Mouse (Mus musculus) heart, postnatal 25 days (tissue): ENCODE data around the gene Pth1r. TPM values are rescaled to one million over a fixed set of nuclear protein-coding genes. Genes with fewer than 3 reads are reported as not detected.

Source experiments
- DNase-seq: peaks from one replicate; pipeline ENCODE4 v3.0.0; 2022; ENCODE audit warnings: low spot score
- intact Hi-C: fragments of 180-260 bp; cut with DNase I; formaldehyde crosslinking; loops from one replicate; pipeline ENCODE4 v1.15.1; 2025
- total RNA-seq, 2 experiments: library from RNA; stranded (reverse); gene quantifications; 2 replicates each; pipeline ENCODE4 v1.2.3; 2021

The Pth1r gene
- total RNA-seq, 2 experiments from 2014 or later, result 7.6 to 7.9 TPM

DNA sequence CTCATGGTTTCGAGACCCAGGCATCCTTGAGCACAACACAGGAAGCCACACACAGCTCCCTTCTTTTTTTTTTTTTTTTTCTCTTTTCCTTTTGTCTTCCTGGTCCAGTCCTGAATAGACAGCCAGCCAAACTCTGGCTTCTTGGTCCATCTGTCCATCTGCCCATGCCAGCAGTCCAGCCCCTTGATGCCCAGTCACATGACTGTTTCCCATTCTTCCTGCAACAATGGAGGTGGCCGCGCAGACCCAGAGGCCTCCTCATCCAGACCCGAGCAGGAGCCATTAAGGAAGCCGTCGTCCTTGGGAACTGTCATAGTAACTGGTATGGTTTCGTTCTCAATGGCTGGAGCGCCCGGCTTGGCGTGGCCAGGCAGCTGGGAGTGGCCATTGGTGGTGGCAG, 24.9 kb downstream of the Pth1r start:
- no peak for DNase-seq
- intact Hi-C loops, result no loop called here

DNA sequence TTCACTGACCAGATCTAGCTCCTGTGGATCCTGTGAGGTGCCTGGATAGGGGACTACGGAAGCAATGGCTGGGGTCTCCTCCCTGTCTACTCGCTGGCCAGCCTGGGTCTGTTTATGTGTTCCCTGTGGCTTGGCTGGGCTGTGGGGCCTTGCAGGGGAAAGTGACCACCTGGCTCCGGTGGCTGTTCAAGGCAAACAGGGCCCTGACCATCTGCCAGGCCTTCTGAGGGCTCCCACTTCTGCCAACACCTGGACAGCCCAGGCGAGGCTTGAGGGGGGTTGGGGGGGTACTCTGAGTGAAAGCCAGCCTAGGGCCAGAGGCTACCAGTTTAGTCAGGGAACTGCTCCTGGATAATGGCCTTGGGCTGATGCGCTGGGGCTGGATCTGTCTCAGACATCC, 27.0 kb downstream of the Pth1r start:
- intact Hi-C loops, result no loop called here

GRCm38 (mm10) chr9:110718810-110719209, 28.1 kb downstream of the Pth1r start:
- intact Hi-C loops, result no loop called here
- no peak for DNase-seq

More for the DNA sequence above, 27.0 kb downstream of the Pth1r start:
- no peak for DNase-seq

DNA sequence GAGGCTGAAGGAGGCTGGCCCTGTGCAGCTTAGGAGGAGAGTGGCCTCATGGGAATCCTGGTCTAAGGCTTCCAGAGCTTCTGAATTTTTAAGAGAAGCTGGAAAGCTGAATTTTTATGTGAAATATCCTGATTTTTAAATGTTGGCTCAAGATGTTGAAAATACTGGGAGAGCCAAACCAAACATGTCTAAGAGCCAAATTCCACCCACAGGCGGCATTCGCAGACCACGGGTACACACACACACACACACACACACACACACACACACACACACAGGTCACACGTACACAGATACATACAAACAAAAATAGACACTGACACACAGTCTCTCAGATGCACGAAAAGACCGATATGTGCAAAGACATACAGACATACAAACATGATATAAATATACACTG, 28.9 kb downstream of the Pth1r start:
- DNase-seq, result no peak
- intact Hi-C loops, result no loop called here

GRCm38 (mm10) chr9:110716775-110717174, 30.2 kb downstream of the Pth1r start:
- no peak for DNase-seq

GRCm38 (mm10) chr9:110715426-110715825, 31.5 kb downstream of the Pth1r start:
- intact Hi-C loops, result no loop called here
- DNase-seq, result no peak

More at GRCm38 (mm10) chr9:110716775-110717174, 30.2 kb downstream of the Pth1r start:
- intact Hi-C loops, result loop anchor here (1.0 to 2.0 kb wide), 3 partner anchors 43 to 154 kb away; no protein-coding TSS in a partner anchor

- intact Hi-C loops, result no loop called here
- no peak for DNase-seq
These were observed 33.6 kb downstream of the Pth1r start for GRCm38 (mm10) chr9:110713389-110713788.

GRCm38 (mm10) chr9:110712545-110712944, 34.4 kb downstream of the Pth1r start:
- intact Hi-C loops, result no loop called here
- no peak for DNase-seq

GRCm38 (mm10) chr9:110711996-110712395, 34.9 kb downstream of the Pth1r start:
- no peak for DNase-seq
- intact Hi-C loops, result no loop called here

DNA sequence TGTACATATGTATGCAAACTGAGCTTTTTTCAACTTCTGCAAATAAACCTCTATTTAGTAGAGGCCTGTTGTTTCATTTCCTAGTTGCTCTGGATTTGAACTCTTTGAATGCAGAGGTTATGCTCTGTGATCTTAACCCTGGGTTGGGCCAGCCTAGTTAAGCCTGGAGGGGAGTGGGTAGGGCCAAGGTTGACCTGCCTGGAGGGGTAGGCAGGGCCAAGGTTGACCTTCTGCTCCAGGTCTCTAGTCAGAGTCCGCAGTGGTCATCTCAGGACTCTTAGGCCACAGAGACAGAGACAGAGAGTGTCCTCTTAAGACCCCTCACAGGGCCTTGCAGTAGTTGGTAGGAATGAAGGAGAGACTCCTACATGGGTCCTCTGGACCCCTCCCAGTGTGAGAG, 35.4 kb downstream of the Pth1r start:
- no peak for DNase-seq
- intact Hi-C loops, result no loop called here

DNA sequence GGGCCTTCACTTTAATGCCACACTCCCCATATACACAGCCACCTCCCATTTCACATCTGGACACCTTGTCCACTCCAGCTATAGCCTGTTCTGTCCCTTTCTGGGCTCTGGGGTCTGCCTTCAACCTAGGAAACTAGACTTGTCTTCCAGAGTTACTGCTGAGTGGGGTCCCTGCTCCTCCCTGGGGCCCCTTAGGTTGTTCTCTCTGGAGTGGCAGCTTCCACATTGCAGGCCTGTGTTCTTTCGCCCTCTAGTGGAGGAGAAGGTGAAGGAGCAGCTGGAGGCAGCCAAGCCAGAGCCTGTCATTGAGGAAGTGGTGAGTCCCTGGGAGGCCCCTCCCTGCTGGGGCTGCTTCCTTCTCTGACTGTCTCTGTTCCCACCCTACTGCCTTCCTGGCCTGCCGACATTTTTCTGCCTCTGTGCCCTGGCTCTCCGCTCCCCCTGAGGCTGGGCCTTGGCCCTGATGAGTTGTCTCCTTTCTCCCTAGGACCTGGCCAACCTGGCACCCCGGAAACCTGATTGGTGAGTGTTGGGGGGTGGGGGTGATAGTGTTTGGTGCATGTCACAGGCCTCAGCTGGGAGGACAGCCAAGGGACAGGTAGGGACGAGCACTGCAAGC, 37.2 kb downstream of the Pth1r start:
- intact Hi-C loops, result loop anchor here (1.0 to 5.0 kb wide), 4 partner anchors 37 to 297 kb away; no protein-coding TSS in a partner anchor
- peak; percentile 76 for DNase-seq

- intact Hi-C loops, result loop anchor here (5.0 kb wide), 1 partner anchor 294 kb away; no protein-coding TSS in a partner anchor
- DNase-seq, result no peak
These were observed 40.2 kb downstream of the Pth1r start for GRCm38 (mm10) chr9:110706784-110707183.

- intact Hi-C loops, result no loop called here
- DNase-seq, result no peak
These were observed 43.0 kb downstream of the Pth1r start for GRCm38 (mm10) chr9:110703951-110704350.

DNA sequence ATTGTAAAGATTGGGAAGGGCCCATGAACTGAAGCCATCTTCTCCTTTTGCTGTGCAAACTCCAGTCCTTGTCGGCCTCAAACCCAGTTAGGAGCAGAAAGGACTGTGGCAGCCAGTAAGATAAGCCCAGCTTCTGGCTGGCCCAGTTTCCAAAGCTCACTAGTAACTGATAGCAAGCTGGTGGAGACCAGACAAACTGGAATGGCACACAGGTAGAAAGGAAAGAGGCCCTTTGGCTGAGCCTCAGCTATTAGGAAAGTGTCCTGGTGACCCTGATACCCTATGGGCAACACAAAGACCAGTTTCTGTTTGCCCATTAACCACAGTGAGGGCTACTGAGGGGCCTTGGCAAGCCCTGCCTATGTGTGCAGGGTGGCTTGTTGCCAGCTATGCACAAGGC, 44.1 kb downstream of the Pth1r start:
- intact Hi-C loops, result no loop called here
- no peak for DNase-seq

DNA sequence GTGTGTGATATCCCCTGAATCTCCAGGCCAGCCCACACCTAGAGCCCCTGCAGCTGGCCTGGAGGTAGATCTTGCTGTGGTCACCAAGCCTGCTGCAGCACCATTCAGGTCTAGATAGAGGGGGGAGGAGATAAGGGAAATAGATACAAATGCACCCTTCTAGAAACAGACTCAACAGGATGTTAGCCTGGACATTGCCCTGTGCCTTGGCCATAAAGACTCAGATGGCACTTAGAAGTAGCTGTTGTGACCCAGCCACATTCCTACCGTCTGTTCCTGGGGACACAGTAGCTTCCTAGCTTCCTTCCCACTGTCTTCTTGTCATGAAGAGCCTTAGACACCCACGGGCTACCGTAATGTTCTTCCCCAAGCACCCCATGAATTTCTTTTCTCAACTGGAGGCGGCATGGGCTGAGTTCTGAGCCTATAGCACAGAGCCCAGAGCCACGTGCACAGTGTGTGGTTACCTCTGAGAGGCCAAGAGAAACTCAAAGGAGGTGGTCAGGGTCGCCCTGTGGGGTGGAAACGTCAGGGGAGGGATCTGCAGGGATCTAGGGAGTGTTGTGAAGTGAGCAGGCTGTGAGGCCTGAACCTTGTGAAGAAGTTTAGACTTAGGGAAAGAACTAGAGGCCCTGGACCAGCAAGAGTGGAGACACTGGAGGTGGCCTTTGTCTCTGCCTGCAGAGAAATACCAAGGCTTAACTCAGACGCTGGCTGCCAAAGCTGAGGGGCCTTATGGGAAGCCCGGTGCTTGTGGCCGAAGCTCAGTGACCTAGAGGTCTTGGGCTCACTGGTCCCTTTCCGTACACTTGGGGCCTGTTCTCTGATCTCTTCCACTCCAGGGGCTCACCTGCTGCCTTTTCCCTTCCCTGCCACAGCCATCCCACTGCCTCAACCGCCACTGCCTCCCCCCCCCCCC, 45.6 kb downstream of the Pth1r start:
- intact Hi-C loops, result no loop called here

GRCm38 (mm10) chr9:110699574-110699973, 47.4 kb downstream of the Pth1r start:
- intact Hi-C loops, result no loop called here
- DNase-seq, result no peak

More for the DNA sequence above, 45.6 kb downstream of the Pth1r start:
- DNase-seq, result no peak

DNA sequence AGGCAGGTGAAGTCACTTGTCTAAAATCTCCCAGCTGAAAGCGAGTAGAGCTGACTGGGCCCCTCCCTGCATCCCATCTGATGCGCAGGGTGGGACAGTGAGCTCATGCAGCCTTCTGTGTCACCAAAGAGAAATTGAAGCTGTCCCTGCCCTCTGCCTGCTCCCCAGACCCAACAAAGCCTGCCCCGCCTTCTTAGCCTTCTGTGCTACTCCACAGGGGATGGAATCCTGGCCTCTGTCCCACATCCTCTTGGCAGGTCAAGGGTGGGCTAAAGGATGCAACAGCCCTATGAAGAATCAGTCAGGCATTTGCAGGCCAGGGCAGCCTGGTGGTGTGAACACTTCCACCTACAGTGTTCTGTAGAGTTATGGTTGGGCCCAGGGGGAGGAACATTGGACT, 49.5 kb downstream of the Pth1r start:
- no peak for DNase-seq
- intact Hi-C loops, result no loop called here

DNA sequence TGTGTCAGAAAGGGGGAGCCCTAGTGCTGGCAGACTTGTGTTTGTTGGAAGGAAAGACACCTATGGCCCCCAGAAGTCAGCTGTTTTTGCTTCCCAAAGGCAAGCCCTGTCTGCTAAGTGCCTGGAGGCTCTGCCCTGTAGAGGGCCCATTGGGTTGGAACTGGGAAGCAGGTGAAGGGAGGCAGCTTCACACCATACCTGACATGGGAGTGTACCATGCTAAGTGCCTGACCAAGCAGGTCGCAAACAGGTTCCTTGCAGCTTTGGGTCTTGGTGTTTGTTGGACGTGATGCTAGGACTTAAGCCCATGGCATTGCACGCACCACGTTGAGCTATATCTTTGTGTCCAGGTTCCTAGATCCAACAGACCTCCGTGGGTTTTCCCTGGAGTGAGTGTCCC, 50.5 kb downstream of the Pth1r start:
- no peak for DNase-seq
- intact Hi-C loops, result no loop called here

DNA sequence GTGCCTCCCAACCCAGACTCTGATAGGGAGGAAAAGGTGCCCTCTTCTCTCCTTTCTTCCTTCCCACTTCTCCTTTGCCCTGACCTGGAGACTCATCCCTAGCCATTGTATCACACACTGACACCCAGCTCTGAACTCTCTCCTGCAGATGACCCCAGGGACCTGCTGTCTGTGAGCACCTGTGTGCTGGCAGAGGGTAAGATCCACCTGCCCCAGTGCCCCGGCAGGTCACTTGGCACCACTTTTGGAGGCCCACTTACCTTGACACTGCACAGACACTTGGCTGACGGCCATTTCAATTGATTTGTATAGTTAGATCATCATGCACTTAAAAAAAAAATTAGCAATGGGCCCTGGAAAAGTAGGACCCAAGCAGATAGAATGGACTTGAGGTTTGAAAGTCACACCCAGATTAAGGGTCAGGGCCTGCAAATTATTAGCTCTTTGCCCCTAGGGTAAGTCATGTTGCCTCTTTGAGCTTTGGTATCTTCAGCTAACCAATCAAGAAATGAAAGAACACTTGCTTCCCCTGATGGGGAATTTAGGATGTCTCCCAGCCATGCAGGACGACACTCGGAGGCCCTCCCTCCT, 51.7 kb downstream of the Pth1r start:
- intact Hi-C loops, result no loop called here
- no peak for DNase-seq

DNA sequence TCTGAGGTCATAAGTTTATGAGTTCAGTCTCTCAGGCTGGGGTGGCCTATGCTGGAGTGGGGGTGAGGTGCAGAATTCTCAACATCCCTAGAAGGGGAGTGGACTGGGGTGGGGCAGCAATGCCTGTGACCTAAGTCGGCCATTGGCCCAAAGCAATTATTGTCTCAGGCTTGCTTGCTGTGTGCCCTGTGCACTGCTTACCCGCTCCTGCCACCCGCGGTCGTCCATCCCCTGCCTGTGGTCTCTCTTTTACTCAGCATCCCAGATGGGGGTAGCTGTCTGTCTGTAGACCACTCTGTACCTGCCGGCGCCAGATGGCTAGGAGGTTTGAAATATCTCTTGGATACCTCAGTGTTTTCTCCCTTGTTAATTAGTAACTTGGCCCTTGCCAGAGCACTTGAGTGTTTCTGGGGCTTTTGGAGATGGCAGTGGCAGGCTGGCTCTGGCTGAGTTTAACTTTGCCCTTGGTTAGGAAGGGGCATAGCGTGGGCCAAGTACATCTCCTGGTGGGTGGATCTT, 57.6 kb downstream of the Pth1r start:
- no peak for DNase-seq
- intact Hi-C loops, result no loop called here
